Mouse (Mus musculus) T-cell, adult 2 months (primary cell): ENCODE data around the gene Igsf8.

Source experiments
- DNase-seq: peaks from one replicate; pipeline ENCODE4 v3.0.0; 2022; ENCODE audit warnings: low spot score

The Igsf8 gene

GRCm38 (mm10) chr1:172274116-172274515 is 12.7 kb downstream of the Igsf8 start:
- no peak for DNase-seq

GRCm38 (mm10) chr1:172274547-172274946 is 13.1 kb downstream of the Igsf8 start:
- DNase-seq, result no peak

- DNase-seq, result peak; percentile 45
Observed at GRCm38 (mm10) chr1:172277172-172277571, 15.7 kb downstream of the Igsf8 start.

- DNase-seq, result no peak
Observed at GRCm38 (mm10) chr1:172278328-172278727, 16.9 kb downstream of the Igsf8 start.

GRCm38 (mm10) chr1:172279768-172280509 is 18.5 kb downstream of the Igsf8 start:
- no peak for DNase-seq

- DNase-seq, result no peak
Observed at GRCm38 (mm10) chr1:172281522-172282254, 20.2 kb downstream of the Igsf8 start.

GRCm38 (mm10) chr1:172283073-172283472 is 21.6 kb downstream of the Igsf8 start:
- no peak for DNase-seq

- DNase-seq, result no peak
Observed at GRCm38 (mm10) chr1:172284221-172284620, 22.8 kb downstream of the Igsf8 start.

GRCm38 (mm10) chr1:172286740-172287139 is 25.3 kb downstream of the Igsf8 start:
- DNase-seq, result no peak

- DNase-seq, result no peak
Observed at GRCm38 (mm10) chr1:172288900-172289616, 27.6 kb downstream of the Igsf8 start.

- DNase-seq, result no peak
Observed at GRCm38 (mm10) chr1:172289617-172289946, 28.1 kb downstream of the Igsf8 start.

GRCm38 (mm10) chr1:172292880-172293279 is 31.4 kb downstream of the Igsf8 start:
- DNase-seq, result no peak

- no peak for DNase-seq
Observed at GRCm38 (mm10) chr1:172293449-172293848, 32.0 kb downstream of the Igsf8 start.

- DNase-seq, result no peak
Observed at GRCm38 (mm10) chr1:172295751-172296197, 34.3 kb downstream of the Igsf8 start.

- no peak for DNase-seq
Observed at GRCm38 (mm10) chr1:172296816-172297510, 35.5 kb downstream of the Igsf8 start.

GRCm38 (mm10) chr1:172297611-172298537 is 36.4 kb downstream of the Igsf8 start, which contains the start of gene Atp1a2:
TSS of gene Atp1a2 (minus strand) at chr1:172298064.
- DNase-seq, result no peak

- no peak for DNase-seq
Observed at GRCm38 (mm10) chr1:172299528-172299927, 38.1 kb downstream of the Igsf8 start.

GRCm38 (mm10) chr1:172300247-172300646 is 38.8 kb downstream of the Igsf8 start:
- no peak for DNase-seq

- no peak for DNase-seq
Observed at GRCm38 (mm10) chr1:172301180-172301579, 39.7 kb downstream of the Igsf8 start.

GRCm38 (mm10) chr1:172302311-172302710 is 40.9 kb downstream of the Igsf8 start:
- DNase-seq, result no peak

- no peak for DNase-seq
Observed at GRCm38 (mm10) chr1:172302851-172303250, 41.4 kb downstream of the Igsf8 start.
